ENCODE assay signal across 8 mouse cellular contexts in genomic region chr19:21273440-21273839, GRCm38 (mm10). TPM values are rescaled to one million over a fixed set of nuclear protein-coding genes. Genes with fewer than 3 reads are reported as not detected.
DNase-seq lines count a peak whose midpoint lies in the region; ATAC-seq lines count a peak whose summit lies in the region.

No protein-coding gene starts in this region.

- no peak for ATAC-seq in embryonic facial prominence, embryonic 15.5 days (ENCODE audit: insufficient number of reproducible peaks, low FRiP score, low TSS enrichment, low read depth)
- ATAC-seq in stomach, embryonic 14.5 days (ENCODE audit: insufficient number of reproducible peaks, insufficient read depth, low FRiP score, low read depth): no peak
- no peak for ATAC-seq in granulocyte monocyte progenitor cell, adult 5-6 weeks (replicated peaks; ENCODE audit: poor library complexity, severe bottlenecking)

- peak overlapping the region; percentile 93 for H3K4me3 ChIP-seq in embryonic facial prominence, embryonic 15.5 days (replicated peaks)
- H3K4me3 ChIP-seq in stomach, embryonic 14.5 days (ENCODE audit: low read depth, low read length): peak overlapping the region; percentile 96

- no peaks in the 10 kb centered on the region for H3K9me3 ChIP-seq in embryonic facial prominence, embryonic 15.5 days (replicated peaks)
- no peaks in the 10 kb centered on the region for H3K9me3 ChIP-seq in stomach, embryonic 14.5 days (ENCODE audit: control insufficient read depth, low read depth, low read length)

- H3K9ac ChIP-seq in embryonic facial prominence, embryonic 15.5 days: peak overlapping the region; percentile 37
- peak overlapping the region; percentile 99; the same call in 1 of the 2 replicates for H3K9ac ChIP-seq in stomach, embryonic 14.5 days (replicated peaks; ENCODE audit: low read depth, low read length)

- peaks cover 10% of the 10 kb centered on the region for H3K36me3 ChIP-seq in embryonic facial prominence, embryonic 15.5 days
- H3K36me3 ChIP-seq in stomach, embryonic 14.5 days (ENCODE audit: control insufficient read depth, insufficient read depth, low read length): peaks cover 11% of the 10 kb centered on the region; the same call in 1 of the 2 replicates

- H3K27me3 ChIP-seq in embryonic facial prominence, embryonic 15.5 days: no peaks in the 10 kb centered on the region
- H3K27me3 ChIP-seq in stomach, embryonic 14.5 days (ENCODE audit: control insufficient read depth, insufficient read depth, low read length): no peaks in the 10 kb centered on the region

- H3K4me2 ChIP-seq in embryonic facial prominence, embryonic 15.5 days (replicated peaks): peak overlapping the region; percentile 55
- peak overlapping the region; percentile 83 for H3K4me2 ChIP-seq in stomach, embryonic 14.5 days (replicated peaks; ENCODE audit: low read depth, low read length)

- peak; percentile 5 for DNase-seq in adrenal gland, postnatal 10 days
- no peak for DNase-seq in adrenal gland, postnatal 25 days
- DNase-seq in A20 (ENCODE audit: low read depth, low spot score): peak; percentile 55
- peak; percentile 9 for DNase-seq in kidney, postnatal 14 days
- DNase-seq in thymus, postnatal 4 days: no peak

- H3K27ac ChIP-seq in embryonic facial prominence, embryonic 15.5 days (replicated peaks): peak overlapping the region; percentile 75
- no peak overlapping the region for H3K27ac ChIP-seq in stomach, embryonic 14.5 days (ENCODE audit: low read length)

- under 1% methylated on average over 4 of the region's 4 CpGs for WGBS in embryonic facial prominence, embryonic 15.5 days
- WGBS in stomach, embryonic 14.5 days: under 1% methylated on average over 4 of the region's 4 CpGs

- H3K4me1 ChIP-seq in embryonic facial prominence, embryonic 15.5 days: 0 out of 2 replicates have a peak, but pooled peaks cover 4% of the 10 kb centered on the region
- peaks cover 3% of the 10 kb centered on the region; the same call in 1 of the 2 replicates for H3K4me1 ChIP-seq in stomach, embryonic 14.5 days (ENCODE audit: control insufficient read depth, insufficient read depth, low read length)

RNA-seq across cellular contexts. Expression of gene Zfand5, which starts 1.4 kb away (rescaled TPM):
- total RNA-seq in adrenal gland, postnatal 10 days (2021): 100 to 1,000 TPM; 146 to 210 TPM
- total RNA-seq in adrenal gland, postnatal 25 days (2021): 132 and 181 TPM in 2 replicates
- polyA plus RNA-seq in embryonic facial prominence, embryonic 15.5 days (2015; fragmentation: Nextera tagmentation; extraction: Ambion mirVana): 117 and 123 TPM in 2 replicates
- polyA plus RNA-seq in stomach, embryonic 14.5 days (2014; fragmentation: Nextera tagmentation; extraction: Ambion mirVana): 84.9 and 92.4 TPM in 2 replicates
- 47.5 and 67.5 TPM in 2 replicates for total RNA-seq in granulocyte monocyte progenitor cell, adult 5-6 weeks (2014; fragmentation: Nextera tagmentation)
- 89.0 and 111 TPM in 2 replicates for total RNA-seq in granulocyte monocyte progenitor cell, adult 5-6 weeks (2017)

Comparison
In these comparisons a context has a peak if more than half of its experiments do, and no peak if none do; other contexts are left out.
1. DNase-seq: peak in adrenal gland, postnatal 10 days (single experiment), A20 (single experiment) and kidney, postnatal 14 days (single experiment); none in adrenal gland, postnatal 25 days (single experiment) and thymus, postnatal 4 days (single experiment).